Mouse (Mus musculus): ENCODE results near the gene Acaca.
"Not testable (repeated sequence)": the region's sequence is repeated elsewhere in the genome, so short reads cannot be mapped to it uniquely, and the experiment has no call there.

The Acaca gene

DNA sequence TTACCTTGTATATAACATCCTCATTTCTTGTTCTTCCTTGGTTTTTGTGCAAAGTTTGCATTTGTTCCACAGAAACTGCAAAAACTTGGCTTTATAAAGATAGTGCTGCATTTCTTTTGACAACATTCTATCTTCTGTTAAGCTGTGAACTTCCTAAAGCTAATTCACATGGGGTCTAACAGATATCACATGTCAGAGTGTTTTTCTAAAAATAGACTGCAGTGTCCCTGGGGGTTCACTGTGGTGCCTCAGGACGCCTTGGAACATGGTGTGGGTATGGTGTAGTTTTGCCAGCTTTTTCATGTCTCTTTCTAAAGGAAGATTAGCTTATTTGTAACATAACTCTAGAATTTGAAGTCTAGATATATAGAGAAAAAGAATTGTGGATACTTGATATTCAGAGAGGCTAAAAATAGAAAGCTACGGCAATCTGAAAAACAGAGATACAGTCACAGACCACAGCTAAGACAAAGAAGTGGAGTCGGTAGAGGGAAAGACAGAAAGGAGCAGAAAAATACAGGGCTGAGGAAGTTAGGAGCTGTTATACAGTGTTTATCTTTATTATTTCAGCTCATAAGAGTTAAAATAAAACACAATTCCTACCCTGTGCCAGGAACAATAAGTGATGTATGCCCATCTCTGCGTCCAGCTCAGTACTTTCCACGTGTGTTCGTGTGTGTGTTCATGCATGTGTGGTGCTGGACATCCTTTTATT, 215.2 kb downstream of the Acaca start:
- DNase-seq, result no peak

DNA sequence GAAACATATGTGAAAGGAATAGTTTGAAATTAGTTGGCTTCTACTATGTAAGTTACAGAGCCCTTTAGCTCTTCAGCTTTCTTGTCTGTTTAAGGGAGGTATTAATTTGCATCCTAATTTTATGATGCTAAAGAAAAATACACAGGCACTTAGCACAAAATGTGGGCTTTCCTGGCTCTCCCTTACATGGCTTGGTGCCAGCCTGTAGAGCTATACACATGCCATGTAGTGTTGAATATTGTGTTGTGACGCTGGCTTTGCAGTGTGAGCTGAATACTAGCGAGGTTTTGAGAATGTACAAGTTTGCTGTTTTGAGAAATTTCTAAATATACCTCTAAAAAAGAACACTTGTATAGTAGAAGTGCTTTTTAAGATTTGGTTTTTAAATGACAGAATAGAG, 218.3 kb downstream of the Acaca start:
- no peak for DNase-seq

DNA sequence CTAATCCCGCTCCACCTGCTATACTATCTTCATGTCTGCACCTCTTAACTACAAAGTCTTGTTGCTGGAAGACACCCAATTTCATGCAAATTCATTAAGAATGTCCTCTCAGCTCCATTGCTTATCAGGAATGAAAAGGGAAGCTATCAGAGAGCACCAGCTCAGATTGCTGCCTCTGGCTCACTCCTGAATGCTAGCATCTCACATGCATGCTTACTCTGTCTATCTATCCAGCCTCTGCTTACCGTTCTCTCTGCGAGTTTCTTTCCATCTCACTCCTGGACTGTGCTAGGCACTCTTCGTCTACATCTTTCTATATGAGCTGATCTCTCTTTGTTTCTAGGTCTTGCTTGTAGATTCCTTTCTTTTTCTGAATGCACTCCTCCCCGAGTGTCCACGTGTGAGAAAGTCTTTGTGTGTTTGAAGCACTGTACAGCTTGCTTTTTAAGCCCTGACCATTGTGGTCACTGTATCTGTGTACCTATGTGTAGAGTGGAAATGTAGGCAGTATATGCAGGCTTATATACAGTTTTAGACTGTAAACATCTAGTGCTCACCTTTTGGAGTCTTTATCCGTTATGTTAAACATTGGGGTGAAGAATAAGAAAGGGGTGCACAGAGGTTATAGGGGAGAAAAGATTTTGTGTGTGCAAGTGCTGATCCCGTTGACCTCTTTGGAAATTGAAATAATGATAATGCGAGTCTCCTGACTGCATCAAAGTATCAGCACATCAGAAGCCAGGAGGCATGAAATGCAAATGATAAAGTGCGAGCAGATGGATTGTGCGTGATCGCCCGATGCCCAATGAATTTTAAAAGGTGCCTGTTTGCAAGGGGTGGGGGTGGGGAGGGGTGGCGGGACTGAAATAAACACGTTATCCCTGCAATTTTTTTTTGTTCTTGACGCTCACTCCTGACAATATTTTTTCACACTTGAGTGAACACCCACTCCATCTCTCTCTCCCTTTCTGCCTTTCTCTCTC, 219.7 kb downstream of the Acaca start:
- no peak for DNase-seq

DNA sequence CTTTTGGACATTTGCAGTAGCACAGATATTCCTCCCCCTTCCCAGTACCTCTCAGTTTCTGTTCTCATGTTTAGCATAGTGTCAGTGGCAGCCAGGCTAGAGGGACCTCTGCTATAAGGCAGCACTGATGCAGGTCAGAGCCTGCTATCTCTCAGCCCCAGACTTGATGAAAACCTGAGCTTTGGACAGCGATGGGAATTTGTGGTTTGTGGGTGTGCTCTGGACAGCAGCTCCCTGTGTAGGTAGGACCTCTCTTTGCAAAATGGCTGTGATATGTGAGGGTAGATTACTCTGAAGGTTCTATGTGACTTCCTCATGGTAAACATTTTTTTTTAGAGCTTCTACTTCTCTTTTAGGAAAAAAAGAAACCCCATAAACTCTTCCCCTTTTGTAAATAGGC, 221.7 kb downstream of the Acaca start:
- no peak for DNase-seq

DNA sequence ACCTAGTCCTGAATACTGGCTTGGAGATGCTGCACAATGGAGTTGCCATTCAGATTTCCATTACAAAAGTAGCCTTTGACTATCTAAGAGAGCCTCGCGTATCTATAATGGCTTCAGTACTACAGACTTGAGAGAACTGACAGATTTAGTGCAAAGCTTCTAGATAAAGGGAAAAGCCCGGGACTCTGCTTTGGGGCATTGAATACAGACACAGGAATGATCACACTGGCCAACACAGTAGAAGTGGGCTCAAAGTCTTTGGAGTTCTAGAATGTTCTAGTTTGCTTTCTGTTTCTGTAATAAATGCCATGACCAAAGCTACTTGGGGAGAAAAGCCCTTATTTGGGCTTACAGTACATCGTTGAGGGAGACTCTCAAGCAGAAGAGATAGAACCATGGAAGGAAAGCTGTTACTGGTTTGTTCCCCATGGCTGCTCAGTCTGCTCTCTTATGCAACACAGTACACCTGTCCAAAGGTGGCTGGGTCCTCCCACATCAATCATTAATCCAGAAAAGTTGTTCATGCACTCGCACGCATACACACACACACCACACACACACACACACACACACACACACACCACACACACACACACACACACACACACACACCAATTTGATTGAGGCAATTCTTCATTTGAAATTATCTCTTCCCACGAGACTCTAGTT, 223.7 kb downstream of the Acaca start:
- DNase-seq, result peak; percentile 61

DNA sequence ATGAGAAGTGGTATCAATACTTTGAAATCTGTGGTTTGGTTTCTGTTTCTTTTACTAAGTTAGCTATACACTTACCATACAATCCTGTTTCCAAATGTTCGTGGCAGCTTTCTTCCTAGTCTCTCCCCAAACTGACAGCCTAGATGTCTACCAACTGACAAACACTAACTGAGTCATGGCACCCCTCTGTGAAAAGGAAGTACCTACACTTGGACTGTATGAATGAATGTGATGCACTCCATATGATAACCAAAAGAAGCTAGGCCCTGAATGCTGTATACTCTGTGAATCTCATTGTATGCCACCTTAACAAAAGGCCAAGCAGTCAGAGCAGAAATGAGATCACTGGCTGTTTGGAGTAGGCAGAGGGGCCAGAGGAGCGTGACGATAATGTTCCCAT, 227.8 kb downstream of the Acaca start:
- DNase-seq, result no peak

DNA sequence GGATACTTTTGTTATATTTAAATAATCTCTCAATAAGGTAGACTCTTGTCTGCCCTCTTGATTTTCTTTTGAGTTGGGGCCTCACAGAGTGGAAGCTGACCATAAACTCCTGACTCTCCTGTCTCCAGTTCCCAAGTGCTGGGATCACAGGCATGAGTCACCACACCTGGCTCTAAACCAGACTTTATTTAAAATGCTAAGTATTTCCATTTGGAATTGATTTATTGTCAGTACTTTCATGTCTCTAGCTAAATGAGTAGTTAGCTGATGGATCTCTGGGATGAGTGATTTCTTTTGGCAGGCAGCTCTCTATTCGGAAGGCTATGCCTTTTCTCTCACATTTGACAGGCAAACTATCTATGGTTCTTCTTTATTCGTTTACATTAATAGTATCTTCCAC, 228.3 kb downstream of the Acaca start:
- no peak for DNase-seq

DNA sequence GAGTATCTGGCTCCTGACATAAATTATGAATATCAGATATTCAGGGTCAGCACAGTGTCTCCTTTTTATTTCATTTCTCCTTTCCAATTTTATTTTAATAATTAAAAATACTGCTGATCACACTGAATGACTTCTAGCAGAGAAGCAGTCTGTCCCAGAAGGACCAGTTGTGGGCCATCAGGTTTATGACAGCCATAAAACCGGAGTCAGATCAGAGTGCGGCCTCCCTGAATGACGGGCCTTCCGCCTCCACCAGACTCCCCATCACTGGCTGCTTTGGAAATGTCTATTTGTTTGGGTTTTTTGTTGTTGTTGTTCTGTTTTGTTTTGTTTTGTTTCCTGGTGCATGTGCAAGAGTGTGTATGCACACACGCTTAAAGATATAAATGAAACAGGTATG, 232.1 kb downstream of the Acaca start:
- DNase-seq, result peak; percentile 78

DNA sequence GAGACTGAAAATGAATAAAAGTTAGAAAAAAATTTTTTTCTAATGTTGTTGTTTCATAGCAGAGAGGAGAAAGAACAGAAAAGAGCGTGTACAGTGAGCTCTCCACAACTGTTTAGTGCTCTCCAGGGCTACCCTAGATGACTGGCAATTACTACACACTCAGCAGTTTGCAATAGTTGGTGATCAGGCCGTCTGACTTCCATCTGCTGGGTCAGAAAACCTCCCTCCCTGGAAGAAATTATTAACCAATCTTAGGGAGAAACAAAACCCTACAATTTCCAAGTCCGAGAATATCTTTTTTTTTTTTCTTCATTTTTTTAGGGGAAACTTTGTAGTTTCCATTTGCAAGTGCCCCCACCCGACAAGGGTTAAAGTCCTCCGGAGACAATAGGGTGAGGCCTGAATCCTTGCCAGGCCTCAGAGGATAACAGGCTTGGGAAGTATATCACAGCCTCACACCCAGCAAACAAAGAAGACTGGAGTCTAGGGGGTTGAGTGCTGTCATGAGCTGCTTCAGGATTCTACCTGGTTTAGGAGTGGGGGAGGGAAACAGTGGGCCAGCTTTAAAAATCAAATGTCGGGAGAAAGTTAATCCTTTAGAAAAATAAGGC, 233.3 kb downstream of the Acaca start:
- peak; percentile 44 for DNase-seq

DNA sequence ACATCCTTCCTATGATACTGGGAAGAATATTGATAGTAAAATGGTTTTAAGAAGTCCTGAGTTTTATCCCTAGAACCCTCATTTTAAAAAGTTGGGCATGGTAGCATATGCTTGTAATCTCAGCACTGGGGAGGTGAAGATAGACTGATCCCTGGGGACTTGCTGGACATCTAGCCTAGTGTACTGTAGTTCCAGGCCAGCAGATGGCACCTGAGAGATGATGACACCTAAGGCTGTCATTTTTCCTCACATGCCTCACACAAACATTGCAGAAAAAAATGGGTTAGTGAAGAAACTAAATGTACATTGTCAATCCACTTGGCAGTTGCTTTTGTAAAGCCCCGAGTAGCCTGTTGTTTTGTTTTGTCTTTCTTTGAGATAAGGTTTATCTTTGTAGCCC, 235.8 kb downstream of the Acaca start:
- peak; percentile 9 for DNase-seq

DNA sequence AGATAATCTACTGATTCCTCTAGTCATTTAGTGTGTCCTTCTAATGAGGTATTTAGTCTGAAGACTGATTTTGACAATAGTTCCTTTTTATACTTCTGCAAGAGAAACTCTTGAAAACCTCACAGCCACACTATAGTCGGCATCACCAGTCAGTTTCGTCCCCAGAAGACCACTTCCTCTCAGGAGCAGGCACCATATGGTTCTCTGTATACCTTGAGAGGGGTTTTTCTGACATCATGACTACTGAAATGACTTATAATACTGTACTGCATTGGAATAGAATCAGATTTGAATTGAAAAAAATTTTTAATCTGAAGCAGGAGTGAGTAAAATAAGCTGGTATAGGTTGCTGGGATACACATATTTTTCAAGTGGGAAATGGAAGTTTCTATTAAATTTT, 239.4 kb downstream of the Acaca start:
- no peak for DNase-seq

DNA sequence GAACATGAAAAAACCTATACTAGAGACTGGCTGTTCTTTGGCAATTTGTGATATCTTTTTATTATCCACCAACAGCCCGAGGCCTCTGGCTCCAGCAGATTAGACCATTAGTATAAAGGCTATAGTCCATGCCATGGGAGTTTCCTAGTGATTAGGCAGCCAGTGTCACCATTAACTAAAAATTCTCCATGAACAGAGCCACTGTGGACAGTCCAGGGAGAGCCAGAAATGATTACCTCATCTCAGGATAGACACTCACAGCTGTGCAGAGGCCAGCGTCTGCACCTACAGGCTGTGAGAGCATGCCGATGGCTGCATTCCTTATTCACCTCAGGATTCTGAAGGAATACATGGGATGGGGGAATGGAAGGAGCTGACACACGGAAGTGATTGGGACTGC, 243.7 kb downstream of the Acaca start:
- no peak for DNase-seq

DNA sequence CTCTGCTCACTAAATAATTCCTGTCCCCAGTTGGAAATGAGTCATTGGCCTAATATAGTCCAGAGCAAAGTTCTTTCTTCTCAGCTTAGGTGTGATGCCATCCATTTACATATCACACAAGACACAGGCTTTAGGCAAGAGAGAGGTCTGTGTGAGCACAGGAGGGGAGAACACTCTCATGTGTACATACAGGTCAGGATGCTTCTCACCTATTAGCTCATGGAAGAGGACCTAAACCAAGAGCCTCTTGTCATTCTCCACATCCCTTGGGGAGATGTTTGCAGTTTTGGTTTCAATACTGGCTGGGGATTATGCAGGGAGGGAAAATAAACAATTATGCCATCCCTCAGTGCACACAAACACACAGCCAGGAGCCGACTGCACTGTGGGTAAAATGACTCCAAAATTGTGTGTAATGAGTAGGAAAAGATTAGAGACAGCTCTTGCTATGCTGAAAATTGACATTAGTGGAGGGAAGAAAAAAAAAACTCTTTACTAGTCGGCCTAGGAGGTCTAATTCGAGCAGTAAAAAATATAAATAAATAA, 246.6 kb downstream of the Acaca start:
- DNase-seq, result no peak

DNA sequence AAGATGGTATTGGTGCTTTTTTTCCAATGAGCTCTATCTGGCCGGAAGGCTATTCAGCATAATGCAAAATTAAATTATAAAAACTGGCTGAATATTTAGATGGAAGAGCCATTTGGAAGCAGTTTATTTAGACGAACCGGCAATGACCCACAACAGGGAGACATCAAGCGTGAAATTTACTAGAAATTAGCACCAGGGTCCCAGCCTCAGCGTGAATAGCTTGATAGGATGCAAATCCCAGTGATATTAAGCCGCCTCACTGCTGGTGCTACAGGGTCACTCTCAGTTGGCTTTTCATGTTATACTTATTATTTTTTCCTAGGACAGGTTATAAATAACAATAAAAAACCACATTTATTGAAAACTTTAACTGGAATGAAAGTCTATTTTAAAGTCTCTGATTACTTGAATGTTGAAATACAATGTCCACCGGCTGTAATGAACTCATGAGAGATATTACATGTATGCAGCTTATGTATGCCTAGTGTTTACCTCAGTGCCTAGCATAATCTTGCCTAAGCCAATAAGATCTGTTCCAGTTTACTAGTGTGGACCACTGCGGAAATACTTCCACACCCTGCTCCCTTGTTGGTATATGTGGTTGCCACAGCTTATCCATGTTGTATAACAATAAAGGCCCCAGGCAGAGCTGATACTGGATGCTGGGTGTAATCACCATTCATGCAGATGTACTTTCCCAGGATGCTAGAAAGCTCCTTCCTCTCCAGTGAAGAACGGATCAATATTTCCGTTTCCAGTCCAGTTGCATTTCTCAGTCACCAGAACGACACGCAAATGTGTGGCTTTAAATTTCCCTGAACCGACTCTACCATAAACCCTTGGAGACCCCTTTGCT, 247.3 kb downstream of the Acaca start:
- DNase-seq, result no peak

DNA sequence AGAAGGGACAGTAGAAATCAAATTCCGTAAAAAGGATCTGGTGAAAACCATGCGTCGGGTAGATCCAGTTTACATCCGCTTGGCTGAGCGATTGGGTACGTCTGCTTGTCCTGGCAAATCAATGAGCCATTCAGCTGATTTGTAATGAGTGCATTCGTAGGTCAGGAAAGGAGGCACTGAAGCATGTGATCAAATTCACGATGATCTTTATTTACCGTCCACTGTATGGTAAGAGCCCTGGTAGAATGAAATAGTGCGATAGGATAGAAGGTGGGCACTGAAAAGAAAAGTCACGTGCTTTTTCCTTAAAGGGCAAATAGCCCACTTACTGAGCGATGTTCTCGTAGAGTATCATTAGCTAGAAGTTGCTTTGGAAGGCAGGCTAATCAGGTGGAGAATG, 253.0 kb downstream of the Acaca start:
- no peak for DNase-seq

DNA sequence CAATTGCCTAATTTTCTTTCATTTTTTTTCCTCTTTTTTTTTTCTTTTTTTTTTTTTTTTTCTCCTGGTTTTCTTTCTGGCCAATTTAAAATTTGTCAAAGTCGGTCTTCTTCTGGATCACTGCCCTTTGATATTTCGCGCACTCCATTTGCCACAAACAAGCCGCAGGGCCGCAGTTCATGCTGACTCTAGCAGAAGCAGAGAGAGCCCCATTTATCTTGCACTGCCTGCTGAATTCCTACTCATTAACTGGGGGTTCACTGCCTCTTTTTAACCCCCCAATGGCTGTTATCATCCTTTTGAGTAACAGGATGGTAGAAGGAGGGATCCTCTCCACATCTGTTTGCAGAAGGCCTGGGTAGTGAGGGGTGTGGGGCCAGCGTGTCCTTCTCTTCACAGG, 254.4 kb downstream of the Acaca start:
- peak; percentile 10 for DNase-seq

DNA sequence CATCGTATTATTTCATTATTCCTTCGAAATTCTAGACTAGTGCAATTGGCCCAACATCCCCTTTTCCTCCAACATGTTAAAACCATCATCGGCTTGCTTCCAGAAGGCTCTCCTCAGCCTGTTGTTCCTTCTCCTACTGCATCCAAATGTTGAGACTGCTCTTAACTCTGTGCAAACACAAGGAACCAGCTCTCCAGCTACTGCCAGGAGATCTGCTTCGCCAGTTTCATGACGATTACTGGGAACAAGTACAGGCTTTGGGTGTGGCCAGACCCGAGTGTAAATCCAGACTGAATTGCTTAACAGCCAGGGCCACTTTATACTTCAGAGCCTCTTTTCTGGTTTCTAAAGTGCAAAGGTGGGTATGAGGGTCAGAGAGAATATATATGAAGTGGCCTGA, 259.9 kb downstream of the Acaca start:
- no peak for DNase-seq

DNA sequence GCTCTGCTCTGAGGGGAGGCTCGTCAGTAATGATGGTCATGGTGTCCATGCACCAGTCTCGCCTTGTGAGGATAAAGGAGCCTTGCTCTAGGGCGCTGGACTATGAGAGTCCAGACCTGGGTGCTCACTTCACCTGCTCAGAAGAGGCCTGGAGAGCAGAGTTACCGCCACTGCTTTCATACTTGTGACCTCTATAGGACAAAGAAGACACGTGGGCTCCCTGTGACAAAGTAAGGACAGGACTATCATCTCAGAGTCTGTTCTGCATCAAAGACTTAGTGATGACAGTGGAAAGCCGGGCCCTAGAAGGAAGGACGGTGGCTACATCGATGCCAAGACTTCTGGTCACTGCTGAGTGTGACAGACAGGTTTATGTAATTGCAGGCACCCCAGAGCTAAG, 261.7 kb downstream of the Acaca start:
- no peak for DNase-seq

DNA sequence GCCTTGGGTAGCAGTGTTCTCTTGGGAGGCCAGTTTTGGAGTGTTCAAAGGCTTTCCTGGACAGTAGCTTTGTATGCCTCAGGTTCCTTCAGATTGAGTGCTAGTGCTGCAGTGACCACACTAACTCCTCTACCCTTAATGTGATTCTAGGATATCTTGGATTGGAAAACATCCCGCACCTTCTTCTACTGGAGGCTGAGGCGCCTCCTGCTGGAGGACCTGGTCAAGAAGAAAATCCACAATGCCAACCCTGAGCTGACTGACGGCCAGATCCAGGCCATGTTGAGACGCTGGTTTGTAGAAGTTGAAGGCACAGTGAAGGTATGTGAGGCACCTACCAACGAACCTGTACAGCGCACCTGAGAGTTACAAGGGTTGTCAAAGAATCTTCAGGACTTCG, 262.6 kb downstream of the Acaca start:
- not testable (repeated sequence) for DNase-seq

DNA sequence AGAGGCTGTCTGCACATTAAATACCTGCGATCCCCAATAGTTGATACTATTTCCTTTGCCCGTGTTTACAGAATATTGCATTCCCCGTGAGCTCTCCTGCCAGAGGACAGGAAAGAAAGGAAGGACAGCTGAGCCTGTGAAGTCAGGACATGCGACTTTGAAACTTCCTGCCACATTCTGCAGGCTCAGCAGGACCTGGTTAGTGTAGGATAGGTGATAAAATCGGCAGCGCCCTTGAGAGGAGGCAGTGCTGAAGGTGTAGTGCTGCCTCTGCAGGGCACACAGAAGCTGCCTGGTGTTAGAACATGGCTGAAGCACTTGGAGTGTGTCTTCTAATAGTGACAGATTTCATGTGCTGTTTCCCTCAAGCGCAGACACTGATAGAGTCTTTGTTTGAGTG, 264.1 kb downstream of the Acaca start:
- DNase-seq, result no peak

DNA sequence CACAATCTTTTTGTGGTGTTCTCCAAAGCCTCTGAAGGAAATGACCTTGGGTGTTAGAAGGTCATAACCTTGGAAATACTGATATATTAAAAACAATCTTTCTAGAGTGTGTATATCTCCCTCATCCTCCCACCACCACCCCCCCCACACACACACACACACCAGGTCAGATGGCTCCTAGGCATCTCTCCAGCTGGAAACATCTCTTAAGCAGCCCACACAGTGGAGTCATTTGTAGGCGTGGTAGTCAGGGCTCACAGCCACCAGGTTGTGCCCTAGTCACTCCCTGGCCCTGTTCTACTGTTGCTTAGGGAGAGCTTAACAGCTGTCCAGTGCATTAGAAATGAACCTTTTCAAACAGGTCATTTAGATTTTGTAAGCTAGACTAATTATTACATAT, 265.5 kb downstream of the Acaca start:
- DNase-seq, result peak; percentile 21

DNA sequence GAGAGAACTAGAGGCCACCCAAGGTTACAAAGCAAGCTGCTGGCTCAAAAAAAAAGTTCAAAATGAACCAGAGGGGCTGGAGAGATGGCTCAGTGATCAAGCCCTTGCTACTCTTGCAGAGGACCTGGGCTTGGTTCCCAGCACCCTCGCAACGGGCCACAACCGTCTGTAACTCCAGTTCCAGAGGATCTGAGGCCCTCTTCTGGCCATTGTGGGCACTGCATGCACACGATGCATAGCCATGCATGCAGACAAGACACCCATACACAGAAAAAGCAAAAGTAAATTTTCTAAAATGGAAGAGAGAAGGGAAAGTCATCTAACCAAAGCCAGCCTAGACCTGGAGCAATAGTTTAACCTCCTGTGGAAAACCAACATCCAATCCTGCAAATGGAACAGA, 277.3 kb downstream of the Acaca start:
- no peak for DNase-seq

All from kidney, postnatal 14 days (tissue).